Mouse (Mus musculus): ENCODE measurements around the gene Slc38a3.

DNA sequence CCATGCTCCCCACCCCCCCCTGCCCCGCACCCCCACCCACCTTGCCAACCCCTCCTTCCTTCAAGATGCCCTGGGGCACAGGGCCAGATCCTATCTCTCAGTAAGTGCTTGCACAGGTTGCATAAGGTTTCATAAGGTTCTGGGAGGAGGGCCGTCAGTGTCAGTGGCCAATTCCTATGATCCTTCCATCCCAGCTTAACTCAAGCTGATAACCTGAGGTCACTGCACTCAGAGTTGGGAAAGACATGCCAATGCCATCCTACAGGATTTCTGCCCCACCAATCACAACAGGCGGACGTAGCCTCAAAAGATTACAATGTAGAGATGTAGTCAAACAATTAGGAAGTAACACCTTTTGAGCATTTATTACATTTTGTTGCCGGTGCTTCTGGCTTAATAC, 19.1 kb upstream of the Slc38a3 start:
- TF ChIP-seq POLR2A (IDR thresholded peaks at IDR 0.05; ENCODE audit: insufficient read depth, low read depth, low read length) (no peak), CTCF (IDR thresholded peaks at IDR 0.05; ENCODE audit: insufficient read depth, low read depth, low read length) (no peak)
